Mouse (Mus musculus): ENCODE results near the gene Klhl2.

Klhl2 gene

GRCm38 (mm10) chr8:64738916-64739315 lies 110.9 kb downstream of the Klhl2 start:
- POLR2A ChIA-PET: interaction anchor here in 1 of 4 experiments (0.6 to 0.9 kb wide), 2 partner anchors 9 to 59 kb away, joined by 3 to 5 read pairs; no protein-coding TSS in a partner anchor
- CTCF ChIA-PET: interaction anchor here in 1 of 4 experiments (0.7 kb wide), 1 partner anchor 125 kb away, joined by 5 read pairs; no protein-coding TSS in a partner anchor

GRCm38 (mm10) chr8:64736767-64737323 lies 113.0 kb downstream of the Klhl2 start:
- CTCF ChIA-PET: no interaction called here
- POLR2A ChIA-PET: interaction anchor here in 2 of 4 experiments (1.0 to 5.4 kb wide), 2 partner anchors 18 to 22 kb away, joined by 3 to 44 read pairs; no protein-coding TSS in a partner anchor

- POLR2A ChIA-PET: interaction anchor here in 3 of 4 experiments (0.6 to 5.4 kb wide), 15 partner anchors 9 to 276 kb away, joined by 3 to 44 read pairs (median 3); no protein-coding TSS in a partner anchor
Observed at GRCm38 (mm10) chr8:64735161-64735560, 114.7 kb downstream of the Klhl2 start.

GRCm38 (mm10) chr8:64733271-64733943 lies 116.4 kb downstream of the Klhl2 start, which contains the start of gene Msmo1:
TSS of gene Msmo1 (minus strand) at chr8:64733792.
- ChIA-PET CTCF (no interaction called here), POLR2A (interaction anchor here (0.7 to 5.4 kb wide), 11 partner anchors 9 to 214 kb away, joined by 3 to 44 read pairs (median 4); partner anchors contain the start of gene Tmem192 (in 2 of the 4))

More at GRCm38 (mm10) chr8:64735161-64735560, 114.7 kb downstream of the Klhl2 start:
- CTCF ChIA-PET: interaction anchor here (0.5 to 1.2 kb wide), 6 partner anchors 17 to 104 kb away, joined by 3 to 5 read pairs (median 3); no protein-coding TSS in a partner anchor

GRCm38 (mm10) chr8:64732596-64732995 lies 117.2 kb downstream of the Klhl2 start:
- POLR2A ChIA-PET: interaction anchor here in 3 of 4 experiments (0.5 to 5.4 kb wide), 10 partner anchors 10 to 360 kb away, joined by 3 to 44 read pairs (median 4); partner anchors contain the start of gene Tmem192 (in 1 of the 3)
- CTCF ChIA-PET: no interaction called here

GRCm38 (mm10) chr8:64728156-64728555 lies 121.7 kb downstream of the Klhl2 start:
- POLR2A ChIA-PET: interaction anchor here in 2 of 4 experiments (0.6 to 1.8 kb wide), 4 partner anchors 10 to 276 kb away, joined by 3 to 6 read pairs (median 3); no protein-coding TSS in a partner anchor
- CTCF ChIA-PET: interaction anchor here in 1 of 4 experiments (0.7 to 0.9 kb wide), 2 partner anchors 10 to 37 kb away, joined by 4 to 13 read pairs; no protein-coding TSS in a partner anchor

GRCm38 (mm10) chr8:64726190-64726695 lies 123.6 kb downstream of the Klhl2 start:
- POLR2A ChIA-PET: interaction anchor here in 3 of 4 experiments (0.8 to 1.7 kb wide), 11 partner anchors 8 to 229 kb away, joined by 3 to 13 read pairs (median 3); no protein-coding TSS in a partner anchor
- CTCF ChIA-PET: interaction anchor here (0.6 to 2.1 kb wide), 7 partner anchors 8 to 857 kb away, joined by 3 to 8 read pairs (median 5); no protein-coding TSS in a partner anchor

GRCm38 (mm10) chr8:64723206-64723605 lies 126.6 kb downstream of the Klhl2 start:
- CTCF ChIA-PET: no interaction called here
- POLR2A ChIA-PET: interaction anchor here in 2 of 4 experiments (0.6 to 5.4 kb wide), 3 partner anchors 9 to 28 kb away, joined by 3 to 30 read pairs (median 6); no protein-coding TSS in a partner anchor

GRCm38 (mm10) chr8:64717868-64718267 lies 131.9 kb downstream of the Klhl2 start:
- ChIA-PET POLR2A (interaction anchor here in 2 of 4 experiments (0.9 to 5.4 kb wide), 8 partner anchors 8 to 132 kb away, joined by 3 to 44 read pairs (median 4); partner anchors contain the start of genes Cpe (in 2 of the 2), Klhl2 (in 1 of the 2) and Msmo1 (in 1 of the 2)), CTCF (interaction anchor here (0.5 to 1.8 kb wide), 23 partner anchors 8 to 391 kb away, joined by 3 to 8 read pairs (median 4); partner anchors contain the start of gene Cpe (in 1 of the 4))

GRCm38 (mm10) chr8:64712499-64712898 lies 137.3 kb downstream of the Klhl2 start:
- ChIA-PET CTCF (interaction anchor here in 2 of 4 experiments (0.7 kb wide), 2 partner anchors 12 to 305 kb away, joined by 3 to 6 read pairs; no protein-coding TSS in a partner anchor), POLR2A (interaction anchor here in 3 of 4 experiments (0.7 to 4.4 kb wide), 10 partner anchors 10 to 233 kb away, joined by 3 to 30 read pairs (median 4); partner anchors contain the start of gene Msmo1 (in 1 of the 3))

GRCm38 (mm10) chr8:64711544-64711943 lies 138.3 kb downstream of the Klhl2 start:
- POLR2A ChIA-PET: interaction anchor here in 2 of 4 experiments (0.7 to 4.4 kb wide), 3 partner anchors 11 to 127 kb away, joined by 3 to 30 read pairs (median 3); no protein-coding TSS in a partner anchor
- CTCF ChIA-PET: no interaction called here

- CTCF ChIA-PET: interaction anchor here in 1 of 4 experiments (1.2 kb wide), 1 partner anchor 10 kb away, joined by 6 read pairs; no protein-coding TSS in a partner anchor
- POLR2A ChIA-PET: interaction anchor here in 1 of 4 experiments (1.0 kb wide), 1 partner anchor 19 kb away, joined by 3 read pairs; no protein-coding TSS in a partner anchor
Observed at GRCm38 (mm10) chr8:64707481-64707880, 142.3 kb downstream of the Klhl2 start.

GRCm38 (mm10) chr8:64703191-64703590 lies 146.6 kb downstream of the Klhl2 start:
- CTCF ChIA-PET: no interaction called here

GRCm38 (mm10) chr8:64692651-64693201 lies 157.1 kb downstream of the Klhl2 start, which contains the start of gene Cpe:
TSS of gene Cpe (minus strand) at chr8:64693054.
- CTCF ChIA-PET: interaction anchor here (0.6 to 1.8 kb wide), 13 partner anchors 13 to 613 kb away, joined by 3 to 20 read pairs (median 4); partner anchors contain the start of gene Tmem192 (in 1 of the 4)
- POLR2A ChIA-PET: interaction anchor here (0.6 to 1.6 kb wide), 13 partner anchors 17 to 254 kb away, joined by 3 to 8 read pairs (median 4); partner anchors contain the start of gene Tmem192 (in 1 of the 4)

More at GRCm38 (mm10) chr8:64703191-64703590, 146.6 kb downstream of the Klhl2 start:
- POLR2A ChIA-PET: no interaction called here

- CTCF ChIA-PET: interaction anchor here (0.5 to 1.8 kb wide), 7 partner anchors 16 to 346 kb away, joined by 3 to 13 read pairs (median 6); no protein-coding TSS in a partner anchor
- POLR2A ChIA-PET: interaction anchor here (0.7 to 1.6 kb wide), 9 partner anchors 22 to 1774 kb away, joined by 3 to 8 read pairs (median 4); partner anchors contain the start of gene Tmem192 (in 1 of the 4)
Observed at GRCm38 (mm10) chr8:64691591-64692401, 158.0 kb downstream of the Klhl2 start.

- CTCF ChIA-PET: no interaction called here
- POLR2A ChIA-PET: no interaction called here
Observed at GRCm38 (mm10) chr8:64690845-64691244, 159.0 kb downstream of the Klhl2 start.

GRCm38 (mm10) chr8:64690306-64690705 lies 159.5 kb downstream of the Klhl2 start:
- ChIA-PET POLR2A (no interaction called here), CTCF (no interaction called here)
